Mouse (Mus musculus): ENCODE measurements around the gene Srp68.

- no peak for TF ChIP-seq CTCF (IDR thresholded peaks at IDR 0.05; ENCODE audit: low read depth, low read length)
- TF ChIP-seq POLR2A (IDR thresholded peaks at IDR 0.05; ENCODE audit: extremely low read depth, insufficient read depth, low read length) = no peak
Measured at GRCm38 (mm10) chr11:116206678-116207077, 67.3 kb downstream of the Srp68 start.
